Mouse (Mus musculus): ENCODE results near the gene Rapsn. TPM values are rescaled to one million over a fixed set of nuclear protein-coding genes. Genes with fewer than 3 reads are reported as not detected.
"Not testable (repeated sequence)": the region's sequence is repeated elsewhere in the genome, so short reads cannot be mapped to it uniquely, and the experiment has no call there.

The Rapsn gene
- under 1 TPM in 1 of 2 experiments, not detected in 1; 0.57 TPM for total RNA-seq (2021)
- long read RNA-seq = 0 reads

DNA sequence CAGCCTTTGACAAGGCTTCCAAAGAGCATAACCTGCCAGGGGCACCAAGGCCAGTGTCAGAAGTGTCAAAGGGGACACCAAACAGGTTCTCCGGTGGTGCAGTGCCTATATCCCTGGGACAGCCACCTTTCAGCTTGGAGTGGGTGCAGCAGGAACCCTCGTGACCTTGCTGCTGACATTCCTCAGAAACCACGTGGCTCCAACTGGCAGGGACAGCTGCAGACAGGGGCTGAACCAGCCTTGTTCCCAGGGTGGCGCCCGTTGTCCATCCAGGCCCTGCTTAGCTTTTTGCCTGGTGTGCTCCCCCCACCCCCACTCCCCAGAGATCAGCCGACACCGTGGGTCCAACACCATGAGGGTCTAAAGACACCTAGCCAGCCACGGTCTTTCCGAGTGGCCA, at the start of gene Rapsn:
TSS of gene Rapsn (plus strand) at position 236 of the 400 bp plus-strand sequence.
- DNase-seq (ENCODE audit: low spot score in 2 of 2) = no peak

DNA sequence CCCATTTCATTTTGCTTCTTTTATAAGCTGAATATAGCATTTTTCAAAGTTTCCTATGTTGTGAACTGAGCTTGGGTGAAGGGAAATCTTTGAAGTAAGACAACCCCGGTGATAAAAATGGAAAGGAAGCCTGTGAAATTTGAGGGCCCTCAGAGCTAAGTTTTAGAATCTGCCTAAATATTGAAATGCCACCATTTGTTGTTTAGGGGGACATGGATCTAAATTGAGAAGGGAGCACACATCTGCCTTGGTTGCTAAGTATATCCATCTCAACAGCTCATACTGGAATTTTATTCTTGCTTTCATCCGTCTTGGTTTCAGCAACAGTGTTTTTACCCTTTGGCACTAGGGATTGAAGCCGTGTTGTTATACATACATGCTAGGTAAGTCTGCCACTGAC, 49.4 kb upstream of the Rapsn start:
- no peak for DNase-seq (ENCODE audit: low spot score in 2 of 2)

DNA sequence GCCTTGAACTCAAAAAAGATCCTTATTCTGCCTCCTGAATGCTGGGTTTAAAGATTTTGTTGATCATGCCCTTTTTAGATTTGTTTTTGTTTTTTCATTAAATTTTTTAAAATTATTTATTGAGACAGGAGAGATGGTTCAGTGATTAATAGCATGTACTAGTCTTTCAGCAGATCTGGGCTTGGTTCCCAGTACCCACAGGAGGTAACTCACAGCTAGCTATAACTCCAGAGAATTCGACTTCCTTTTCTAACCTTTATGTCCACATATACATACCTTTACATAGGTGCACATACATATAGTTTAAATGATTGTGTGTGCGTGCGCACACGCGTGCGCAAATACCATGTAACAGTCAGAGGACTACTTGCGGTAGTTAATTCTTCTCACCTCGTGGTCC, 26.9 kb upstream of the Rapsn start:
- no peak for DNase-seq (ENCODE audit: low spot score in 2 of 2)

DNA sequence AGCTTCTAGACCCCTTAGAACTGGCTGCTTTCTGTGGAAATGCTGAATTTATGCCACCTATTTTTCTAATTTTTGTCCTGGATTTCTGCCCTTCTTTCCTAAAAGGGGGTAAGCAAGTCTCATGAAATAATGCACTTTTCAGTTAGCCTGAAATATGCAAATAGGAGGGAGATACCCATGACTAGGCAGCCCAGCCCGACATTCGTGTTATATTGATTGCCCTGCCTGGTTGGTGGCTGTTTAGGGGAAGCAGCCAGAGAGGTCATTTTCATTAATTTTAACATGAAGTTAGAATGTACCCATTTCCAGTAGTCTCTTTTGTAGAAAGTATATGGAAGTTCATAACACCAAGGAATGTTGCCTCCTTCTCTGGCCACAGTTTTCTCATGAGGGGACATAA, 21.5 kb upstream of the Rapsn start:
- DNase-seq (ENCODE audit: low spot score in 2 of 2) = no peak

DNA sequence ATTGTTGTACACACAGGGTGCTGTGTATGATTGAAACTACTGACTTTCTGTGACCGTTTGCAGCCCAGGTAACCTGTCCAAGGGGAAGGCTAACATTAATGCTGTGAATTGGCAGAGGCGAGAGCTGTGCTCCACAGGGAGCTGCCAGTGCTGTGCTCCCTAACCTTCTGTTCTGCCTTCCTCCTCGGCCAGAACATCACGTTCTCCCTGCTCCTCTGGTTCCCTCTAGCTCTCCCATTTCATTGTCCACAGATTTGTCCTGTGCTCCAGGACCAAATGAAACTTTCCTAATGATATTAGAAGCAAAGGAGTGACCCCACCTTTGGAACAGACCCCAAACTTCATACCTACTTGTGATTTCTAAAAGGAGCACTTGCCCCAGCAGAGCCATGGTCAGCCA, 20.0 kb upstream of the Rapsn start:
- DNase-seq (ENCODE audit: low spot score in 2 of 2) = no peak

DNA sequence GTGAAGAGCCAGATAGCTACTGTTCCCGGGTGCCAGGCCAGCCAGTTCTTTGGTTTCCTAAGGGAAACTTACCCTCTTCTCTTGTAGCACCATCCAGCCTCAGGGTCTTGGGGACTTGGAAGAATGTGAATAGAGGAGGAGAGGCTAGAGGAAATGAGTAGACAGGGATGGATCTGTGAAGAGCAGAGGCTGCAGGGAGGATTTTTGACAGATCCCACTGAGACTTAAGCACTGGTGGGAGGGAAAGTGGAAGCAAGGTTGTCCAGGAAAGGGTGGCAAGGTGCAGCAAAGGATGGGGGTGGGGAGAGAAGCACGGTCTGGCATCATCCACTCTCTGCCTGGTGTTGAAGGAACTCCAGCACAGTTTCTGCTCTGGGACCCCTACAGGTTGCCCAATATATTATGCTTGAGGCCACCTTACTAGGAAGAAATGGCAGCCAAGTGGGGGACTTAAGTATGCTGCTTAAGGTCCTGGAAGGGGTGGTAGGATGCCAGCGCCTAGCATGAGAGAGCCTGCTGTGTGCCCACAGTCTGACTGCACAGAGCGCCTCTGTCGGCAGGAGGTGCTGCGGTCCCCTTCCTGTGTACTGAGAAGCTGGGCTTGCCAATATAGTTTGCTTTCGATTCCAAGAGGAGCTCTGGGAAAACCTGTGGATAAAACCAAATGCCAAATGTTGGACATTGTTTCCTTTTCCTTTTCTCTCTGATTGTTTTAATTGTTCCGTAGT, 17.2 kb upstream of the Rapsn start:
- DNase-seq (ENCODE audit: low spot score in 2 of 2) = peak; percentile 48 to 62

DNA sequence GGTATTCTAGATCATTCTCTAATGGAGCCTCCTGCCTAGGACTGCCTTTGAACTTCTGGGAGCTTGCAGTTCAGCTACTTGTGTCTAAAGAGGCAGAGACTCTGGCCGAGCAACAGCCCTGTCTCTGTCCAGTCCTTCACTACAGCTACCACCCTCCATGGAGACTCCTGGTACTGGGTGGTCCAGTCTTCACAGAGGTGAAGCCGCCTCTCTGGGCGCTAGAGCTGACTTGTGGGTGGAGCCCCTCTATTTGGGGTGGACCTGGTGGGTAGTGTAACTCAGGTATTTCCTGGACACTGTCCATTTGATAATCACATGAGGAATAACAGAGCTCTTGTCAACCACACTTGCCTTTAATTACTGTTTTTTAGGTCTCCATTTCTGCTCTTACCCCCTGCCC, 15.5 kb upstream of the Rapsn start:
- no peak for DNase-seq (ENCODE audit: low spot score in 2 of 2)

DNA sequence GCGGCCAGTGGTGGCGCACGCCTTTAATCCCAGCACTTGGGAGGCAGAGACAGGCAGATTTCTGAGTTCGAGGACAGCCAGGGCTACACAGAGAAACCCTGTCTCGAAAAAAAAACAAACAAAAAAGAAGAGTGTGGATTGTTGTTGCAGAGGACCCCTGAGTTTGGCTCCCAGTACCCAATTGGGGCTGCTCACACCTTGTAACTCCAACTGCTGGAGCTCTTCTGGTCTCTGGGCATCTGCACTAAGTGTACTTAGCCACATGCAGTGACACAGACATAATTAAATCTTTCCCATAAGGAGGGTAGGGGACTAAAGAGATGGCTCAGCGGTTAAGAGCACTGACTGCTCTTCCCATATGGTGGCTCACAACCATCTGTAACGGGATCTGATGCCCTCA, 13.2 kb upstream of the Rapsn start:
- not testable (repeated sequence) for DNase-seq (ENCODE audit: low spot score in 2 of 2)

DNA sequence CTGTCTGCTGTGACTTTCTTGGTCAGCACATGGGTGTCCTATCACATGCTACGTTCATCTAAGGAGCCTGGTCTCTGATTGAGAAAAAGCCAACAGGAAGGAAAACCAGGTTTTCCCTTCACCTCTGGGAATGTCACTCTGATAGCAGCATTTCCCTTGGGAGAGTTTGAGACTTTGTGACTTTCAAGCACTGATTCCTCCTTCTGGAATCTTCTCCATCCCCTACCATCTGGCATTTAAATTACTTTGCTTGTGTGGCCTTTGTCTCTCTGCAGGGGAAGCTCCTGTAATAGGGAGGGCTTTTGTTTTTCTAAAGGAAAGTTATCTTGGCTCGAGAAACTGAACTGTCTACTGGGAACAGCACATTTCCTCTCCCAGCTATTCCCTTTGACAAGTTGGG, 12.3 kb upstream of the Rapsn start:
- DNase-seq (ENCODE audit: low spot score in 2 of 2) = no peak

DNA sequence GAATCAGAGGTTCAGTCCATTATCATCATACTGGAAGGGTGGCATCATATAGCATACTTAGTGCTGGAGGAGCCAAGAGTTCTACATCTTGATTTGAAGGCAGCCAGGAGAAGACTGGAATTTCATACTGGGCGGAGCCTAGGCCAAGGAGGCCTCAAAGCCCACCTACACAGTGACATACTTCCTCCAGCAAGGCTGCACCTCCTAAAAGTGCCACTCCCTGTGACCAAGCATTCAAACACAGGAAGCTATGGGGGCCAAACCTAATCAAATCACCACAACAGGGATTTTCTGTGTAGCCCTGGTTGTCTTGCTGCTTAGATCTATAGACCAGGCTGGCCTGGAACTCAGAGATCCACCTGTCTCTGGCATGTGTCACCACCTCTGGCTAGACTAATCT, 11.5 kb upstream of the Rapsn start:
- no peak for DNase-seq (ENCODE audit: low spot score in 2 of 2)

DNA sequence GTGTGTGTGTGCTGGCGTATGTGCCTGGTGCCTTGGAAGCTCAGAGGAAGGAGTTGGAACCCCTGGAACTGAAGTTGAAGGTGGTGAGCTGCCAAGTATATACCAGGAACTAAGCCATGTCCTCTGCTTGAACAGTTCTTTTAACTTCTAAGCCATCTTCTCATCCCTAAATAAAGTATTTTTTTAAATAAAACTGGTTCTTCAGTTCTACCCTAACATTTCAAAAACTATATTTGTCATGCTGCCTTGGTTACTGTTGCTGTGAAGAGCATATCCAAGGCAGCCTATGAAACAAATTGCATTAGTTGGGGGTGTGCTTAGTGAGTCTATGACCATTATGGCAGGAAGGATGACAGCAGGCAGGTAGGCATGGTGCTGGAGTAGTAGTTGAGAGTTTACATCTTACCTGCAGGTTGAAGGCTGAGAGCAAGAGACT, 10.3 kb upstream of the Rapsn start:
- peak in 1 of 2 experiments; percentile 34 for DNase-seq (ENCODE audit: low spot score in 2 of 2)

DNA sequence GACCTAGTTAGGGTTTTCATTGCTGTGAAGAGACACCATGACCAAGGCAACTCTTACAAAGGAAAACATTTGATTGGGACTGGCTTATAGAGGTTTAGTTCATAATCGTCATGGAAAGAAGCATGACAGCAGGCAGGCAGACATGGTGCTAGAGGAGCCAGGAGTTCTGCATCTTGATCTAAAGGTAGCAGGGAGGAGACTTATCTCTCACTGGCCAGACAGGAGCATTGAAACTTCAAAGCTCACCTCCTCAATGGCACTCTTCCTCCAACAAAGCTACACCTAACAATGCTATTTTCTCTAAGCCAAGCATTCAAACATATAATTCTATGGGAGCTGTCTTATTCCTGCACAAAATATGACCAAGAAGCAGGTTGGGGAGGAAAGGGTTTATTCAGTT, 8.9 kb upstream of the Rapsn start:
- DNase-seq (ENCODE audit: low spot score in 2 of 2) = no peak

DNA sequence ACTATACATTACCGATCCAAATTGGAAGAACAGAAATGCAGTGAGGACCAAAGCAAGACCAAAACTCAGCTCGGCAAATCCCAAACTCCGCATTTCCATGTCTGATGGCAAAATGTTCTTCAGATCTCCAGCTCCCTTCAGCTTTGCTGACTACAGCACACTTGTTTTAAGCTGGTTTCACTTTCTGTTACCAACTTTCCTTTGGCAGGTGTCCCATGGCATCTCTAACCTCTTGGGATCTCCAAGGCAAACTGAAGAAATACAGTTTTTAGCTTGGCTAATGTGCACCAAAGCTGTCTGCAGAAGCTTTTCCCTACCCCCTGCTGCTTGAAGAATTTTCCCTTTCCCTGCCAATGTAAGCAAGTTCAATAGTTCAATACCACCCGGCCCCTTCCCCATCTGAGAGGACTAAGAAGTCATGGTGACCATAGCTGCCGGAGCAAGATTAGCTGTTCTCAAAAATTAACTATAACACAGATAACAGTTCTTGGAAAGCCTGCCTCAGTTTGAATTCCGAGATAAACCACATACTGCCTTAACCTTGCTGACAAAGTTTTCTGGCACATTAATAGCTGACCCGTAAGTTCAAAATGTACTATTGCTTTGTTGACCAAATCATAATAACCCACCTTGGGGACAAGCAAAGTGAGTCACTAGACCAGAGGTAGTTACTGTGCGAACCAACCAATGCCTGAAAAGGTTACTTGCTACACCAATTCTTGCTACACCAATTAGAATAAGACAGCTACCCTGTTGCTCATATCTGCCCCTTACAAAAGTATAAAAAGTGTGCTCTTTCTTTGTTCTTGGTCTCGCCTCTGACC, 7.8 kb upstream of the Rapsn start:
- DNase-seq (ENCODE audit: low spot score in 2 of 2) = no peak

DNA sequence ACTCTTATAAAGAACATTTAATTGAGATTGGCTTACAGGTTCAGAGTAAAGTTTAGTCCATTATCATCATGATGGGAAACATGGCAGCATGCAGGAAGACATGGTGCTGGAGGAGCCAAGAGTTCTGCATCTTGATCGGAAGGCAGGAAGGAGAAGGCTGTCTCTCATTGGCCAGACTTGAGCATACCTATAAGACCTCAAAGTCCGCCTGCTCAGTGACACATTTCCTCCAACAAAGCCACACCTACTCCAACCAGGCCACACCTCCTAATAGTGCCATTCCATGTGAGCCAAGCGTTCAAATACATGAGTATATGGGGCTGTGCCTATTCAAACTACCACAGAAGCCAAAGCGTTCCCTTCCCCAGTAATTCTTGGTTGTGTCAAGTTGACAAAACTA, 4.2 kb upstream of the Rapsn start:
- DNase-seq (ENCODE audit: low spot score in 2 of 2) = no peak

DNA sequence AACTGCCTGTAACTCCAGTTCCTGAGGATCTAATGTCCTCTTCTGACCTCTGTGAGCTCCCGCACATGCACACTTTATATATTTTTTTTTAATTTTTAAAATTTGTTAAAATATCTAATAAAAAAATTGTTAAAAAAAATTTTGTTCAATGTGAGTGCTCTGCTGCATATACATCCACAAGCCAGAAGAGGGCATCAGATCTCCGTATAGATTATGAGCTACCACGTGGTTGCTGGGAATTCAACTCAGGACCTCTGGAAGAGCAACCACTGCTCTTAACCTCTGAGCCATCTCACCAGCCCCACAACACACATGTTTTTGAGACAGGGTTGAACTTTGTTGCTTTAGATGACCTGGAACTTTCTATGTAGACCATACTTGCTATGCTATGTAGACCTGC, 2.4 kb upstream of the Rapsn start:
- DNase-seq (ENCODE audit: low spot score in 2 of 2) = no peak

DNA sequence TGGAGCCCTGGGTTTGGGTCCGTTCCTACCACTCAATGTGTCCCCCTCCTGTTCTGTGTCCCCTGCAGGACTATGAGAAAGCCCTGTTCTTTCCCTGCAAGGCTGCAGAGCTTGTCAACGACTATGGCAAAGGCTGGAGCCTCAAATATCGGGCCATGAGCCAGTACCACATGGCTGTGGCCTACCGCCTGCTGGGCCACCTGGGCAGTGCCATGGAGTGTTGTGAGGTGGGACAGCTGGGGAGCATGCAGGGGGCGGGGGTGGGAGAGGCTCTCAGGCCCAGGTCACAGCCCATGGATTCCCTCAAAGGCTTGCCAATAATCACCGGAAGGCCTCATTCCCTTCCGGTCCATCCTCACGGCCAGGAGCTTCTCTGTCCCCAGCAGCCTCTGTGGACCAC, 6.4 kb downstream of the Rapsn start:
- DNase-seq (ENCODE audit: low spot score in 2 of 2) = no peak

DNA sequence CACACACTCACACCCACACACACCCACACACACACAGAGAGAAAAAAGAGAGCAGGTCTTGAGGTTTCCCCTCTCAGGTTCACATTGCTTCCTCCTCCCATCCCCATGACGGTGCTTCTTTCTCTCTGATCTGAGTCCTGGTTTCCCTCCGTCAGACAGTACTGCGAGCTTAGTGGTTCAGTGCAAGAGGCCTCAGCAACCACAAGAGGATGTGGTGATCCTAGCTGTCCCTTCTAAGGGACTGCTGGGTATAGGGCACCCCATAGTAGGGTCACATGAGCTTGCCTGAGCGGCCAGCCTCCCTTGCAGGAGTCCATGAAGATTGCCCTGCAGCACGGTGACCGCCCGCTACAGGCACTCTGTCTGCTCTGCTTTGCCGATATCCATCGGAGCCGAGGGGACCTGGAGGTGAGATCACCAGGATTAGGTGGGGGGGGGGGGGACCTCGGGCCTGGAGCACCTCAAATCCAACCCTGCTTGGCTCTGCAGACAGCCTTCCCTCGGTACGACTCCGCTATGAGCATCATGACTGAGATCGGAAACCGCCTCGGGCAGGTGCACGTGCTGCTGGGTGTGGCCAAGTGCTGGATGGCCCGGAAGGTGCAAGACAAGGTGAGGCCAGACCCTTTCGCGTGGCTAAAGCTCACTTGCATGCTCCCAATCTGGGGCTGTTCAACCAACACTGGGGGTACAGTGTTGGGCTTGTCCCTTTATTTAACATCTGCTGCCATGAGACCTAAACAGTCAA, 7.4 kb downstream of the Rapsn start:
- DNase-seq (ENCODE audit: low spot score in 2 of 2) = no peak

DNA sequence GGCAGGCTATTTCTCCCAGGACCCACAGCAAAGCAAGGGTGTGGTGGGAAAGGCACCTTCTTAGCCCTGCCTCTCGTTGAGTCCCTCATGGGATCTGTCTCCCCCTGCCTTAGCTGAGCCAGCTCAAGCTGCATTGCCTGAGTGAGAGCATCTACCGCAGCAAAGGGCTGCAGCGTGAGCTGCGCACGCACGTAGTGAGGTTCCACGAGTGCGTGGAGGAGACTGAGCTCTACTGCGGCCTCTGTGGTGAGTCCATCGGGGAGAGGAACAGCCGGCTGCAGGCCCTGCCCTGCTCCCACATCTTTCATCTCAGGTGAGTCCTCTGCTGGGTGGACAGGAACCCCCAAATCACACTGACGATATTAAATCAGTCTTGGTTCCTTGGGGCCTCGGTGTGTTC, 9.3 kb downstream of the Rapsn start:
- no peak for DNase-seq (ENCODE audit: low spot score in 2 of 2)

DNA sequence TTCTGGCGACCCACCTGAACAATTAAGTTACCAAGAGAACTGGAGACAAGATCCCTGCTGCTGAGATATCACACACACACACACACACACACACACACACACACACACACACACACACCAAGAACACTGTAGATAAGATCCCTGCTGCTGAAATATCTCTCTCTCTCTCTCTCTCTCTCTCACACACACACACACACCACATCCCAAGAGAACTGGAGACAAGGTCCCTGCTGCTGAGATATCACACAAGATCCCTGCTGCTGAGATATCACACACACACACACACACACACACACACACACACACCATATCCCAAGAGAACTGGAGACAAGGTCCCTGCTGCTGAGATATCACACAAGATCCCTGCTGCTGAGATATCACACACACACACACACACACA, 10.4 kb downstream of the Rapsn start:
- DNase-seq (ENCODE audit: low spot score in 2 of 2) = not testable (repeated sequence)

DNA sequence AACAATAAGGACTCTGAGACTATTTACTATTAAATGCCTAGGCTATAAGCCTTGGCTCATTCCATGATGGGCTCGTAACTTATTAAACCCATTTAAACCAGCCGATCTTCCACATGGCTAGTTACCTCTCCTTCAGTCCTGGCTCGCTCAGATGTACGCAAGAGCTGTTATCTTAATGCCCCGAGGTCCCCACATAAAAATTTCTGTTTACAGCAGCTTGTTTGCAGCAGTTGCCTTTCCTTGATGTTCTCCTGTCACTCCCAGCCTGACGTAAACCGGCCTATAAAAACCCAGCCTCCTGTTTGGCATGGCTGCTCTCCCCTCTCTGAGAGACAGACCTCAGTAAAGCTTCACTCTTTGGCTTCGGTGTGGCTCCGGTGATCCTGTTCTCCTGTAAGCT, 11.9 kb downstream of the Rapsn start:
- DNase-seq (ENCODE audit: low spot score in 2 of 2) = no peak

DNA sequence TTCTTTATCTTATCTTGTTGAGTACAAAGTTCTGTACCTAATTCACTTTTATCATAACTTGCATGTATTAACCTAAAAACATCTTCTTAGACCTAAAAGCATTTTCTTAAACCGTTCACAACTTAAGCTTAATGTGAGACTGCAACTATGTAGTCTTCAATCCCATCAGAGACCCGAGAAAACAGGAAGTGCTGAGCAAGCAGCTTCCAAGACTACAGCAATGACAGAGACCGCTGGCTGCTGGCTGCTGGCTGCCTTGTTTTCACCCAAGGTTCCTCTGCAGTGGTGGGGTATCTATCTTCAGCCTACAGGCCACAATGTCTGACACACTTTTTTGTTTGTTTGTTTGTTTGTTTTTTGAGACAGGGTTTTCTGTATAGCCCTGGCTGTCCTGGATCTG, 16.5 kb downstream of the Rapsn start:
- DNase-seq (ENCODE audit: low spot score in 2 of 2) = no peak

DNA sequence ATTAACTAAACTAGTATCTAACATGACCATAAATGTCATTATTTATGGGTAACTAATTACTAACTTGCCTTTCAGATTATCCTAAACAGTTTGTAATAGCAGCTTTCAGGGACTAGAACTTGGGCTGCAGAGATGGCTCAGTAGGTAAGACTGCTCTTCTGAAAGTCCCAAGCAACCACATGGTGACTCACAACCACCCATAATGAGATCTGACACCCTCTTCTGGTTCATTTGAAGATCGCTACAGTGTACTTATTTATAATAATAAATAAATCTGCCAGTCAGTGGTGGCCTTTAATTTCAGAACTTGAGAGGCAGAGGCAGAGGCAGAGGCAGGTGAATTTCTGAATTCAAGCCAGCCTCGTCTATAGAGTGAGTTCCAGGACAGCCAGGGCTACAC, 17.3 kb downstream of the Rapsn start:
- no peak for DNase-seq (ENCODE audit: low spot score in 2 of 2)

Measured in layer of hippocampus, postnatal 10 days (tissue).